Mouse (Mus musculus): ENCODE results near the gene Prss27.
A peak's percentile ranks its signal among the peaks of the same experiment; 100 is the strongest.

Gene Prss27

DNA sequence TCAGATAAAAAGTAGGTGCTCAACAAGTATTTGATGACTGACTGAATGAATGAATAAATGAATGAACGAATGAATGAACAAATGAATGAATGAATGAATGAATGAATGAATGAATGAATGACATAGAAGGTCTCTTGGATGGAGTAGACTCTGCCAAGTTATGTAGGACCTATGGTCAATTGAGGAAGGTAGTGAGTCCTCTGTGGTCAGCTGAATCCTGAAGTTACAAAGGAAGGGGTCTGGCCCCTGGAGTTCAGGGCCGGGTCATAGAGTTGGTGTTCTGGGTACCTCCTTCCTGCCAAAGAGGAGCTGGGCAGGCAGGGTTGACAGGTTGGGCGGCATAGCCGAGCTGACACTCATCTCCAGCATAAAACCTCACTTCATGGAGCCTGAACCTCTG is at the start of gene Prss27:
Gene Prss27, plus strand, starts transcription at position 301 of the 400 bp plus-strand sequence.
- no peak for DNase-seq

DNA sequence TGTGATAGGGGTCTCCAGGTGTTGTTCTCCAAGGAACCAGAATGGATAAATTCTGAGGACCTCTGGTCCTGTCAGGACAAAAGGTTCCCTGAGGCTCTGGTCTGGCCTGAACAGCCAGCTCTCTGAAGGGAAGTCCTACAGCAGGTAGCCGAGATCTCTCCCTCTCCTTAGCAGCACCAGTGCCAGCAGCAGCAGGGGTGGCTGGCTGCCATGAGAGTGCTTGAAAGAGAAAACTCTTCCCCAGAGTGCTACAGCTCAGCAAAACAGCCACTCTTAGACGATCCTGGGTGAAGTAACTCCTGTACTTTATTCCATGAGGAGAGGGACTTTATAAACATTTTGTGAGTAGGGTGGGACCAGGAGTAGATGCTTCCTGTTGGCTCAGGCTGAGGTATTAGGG is 48.1 kb upstream of the Prss27 start:
- DNase-seq: no peak

DNA sequence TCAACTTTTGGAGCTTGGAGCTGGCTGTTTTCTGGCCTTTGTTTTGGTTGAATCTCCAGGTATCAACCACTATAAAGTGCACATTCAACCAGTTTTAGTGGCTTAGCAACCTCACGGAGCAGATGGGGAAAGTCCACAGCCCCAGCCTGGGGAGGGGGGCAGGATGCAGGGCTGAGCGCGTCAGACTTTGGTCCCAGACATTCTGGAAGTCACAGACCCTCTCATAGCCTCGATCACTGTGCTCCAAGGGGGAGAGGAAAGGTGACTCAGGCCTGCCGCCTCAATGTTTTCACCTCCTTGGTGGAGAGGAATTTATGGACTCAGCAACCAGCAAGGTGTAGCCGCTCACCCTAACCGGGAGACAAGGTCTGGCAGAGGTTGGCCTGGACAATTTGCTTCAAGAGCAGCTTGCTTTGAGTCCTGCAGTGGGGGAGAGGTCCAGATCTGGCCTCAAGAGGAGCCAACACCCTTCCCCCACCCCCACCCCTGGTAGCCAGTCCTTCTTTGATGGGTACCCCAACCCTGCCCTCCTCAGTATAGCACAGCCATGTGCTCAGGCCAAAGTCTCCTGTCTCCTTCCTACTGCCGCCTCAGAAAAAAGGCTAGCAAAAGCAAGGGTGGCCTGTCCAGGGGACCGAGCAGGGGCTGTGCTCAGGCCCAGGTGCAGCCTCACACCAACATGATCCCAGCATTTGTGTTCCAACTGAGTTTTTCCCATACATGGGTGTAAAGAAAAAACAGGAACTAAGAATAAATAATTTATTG is 45.0 kb upstream of the Prss27 start:
- DNase-seq: peak; percentile 73 to 74

DNA sequence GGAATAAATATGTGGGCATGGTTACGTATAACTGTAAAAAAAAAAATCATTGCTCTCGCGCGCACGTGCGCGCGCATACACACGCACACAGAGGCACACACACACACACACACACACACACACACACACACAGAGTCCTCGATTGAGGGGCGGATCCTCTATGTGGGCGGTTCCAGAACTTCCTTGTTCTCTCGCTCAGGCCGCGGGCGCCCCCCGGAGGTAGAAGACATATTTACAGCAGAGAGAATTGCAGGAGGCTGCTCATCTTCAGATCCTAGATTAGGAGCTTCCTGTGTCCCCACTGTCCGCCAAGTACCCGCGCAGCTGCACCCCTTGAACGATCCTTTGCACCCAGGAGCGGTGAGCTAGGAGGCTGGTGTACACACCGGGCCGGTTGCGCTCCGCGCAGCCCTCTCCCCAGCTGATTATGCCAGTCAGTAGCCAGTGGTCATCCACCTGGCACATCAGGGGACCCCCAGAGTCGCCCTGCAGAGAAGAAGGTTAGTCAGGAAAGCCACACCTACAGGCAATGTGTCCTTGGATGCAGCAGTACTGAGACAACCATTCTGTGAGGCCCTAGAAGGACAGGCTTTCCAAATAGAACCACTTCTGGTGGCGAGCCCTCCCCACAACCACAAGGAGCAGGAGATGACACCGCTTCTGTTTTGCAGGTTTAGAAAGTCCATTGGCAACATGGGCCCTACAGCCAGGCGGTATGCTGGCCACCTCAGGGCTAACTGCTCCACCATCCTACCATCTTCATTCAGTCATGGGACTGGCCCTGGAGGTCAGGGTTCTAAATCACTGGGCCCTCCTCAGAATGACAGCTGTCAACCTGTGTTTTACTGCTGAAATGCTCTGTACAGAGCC is 44.1 kb upstream of the Prss27 start:
- DNase-seq: peak; percentile 87 to 96

DNA sequence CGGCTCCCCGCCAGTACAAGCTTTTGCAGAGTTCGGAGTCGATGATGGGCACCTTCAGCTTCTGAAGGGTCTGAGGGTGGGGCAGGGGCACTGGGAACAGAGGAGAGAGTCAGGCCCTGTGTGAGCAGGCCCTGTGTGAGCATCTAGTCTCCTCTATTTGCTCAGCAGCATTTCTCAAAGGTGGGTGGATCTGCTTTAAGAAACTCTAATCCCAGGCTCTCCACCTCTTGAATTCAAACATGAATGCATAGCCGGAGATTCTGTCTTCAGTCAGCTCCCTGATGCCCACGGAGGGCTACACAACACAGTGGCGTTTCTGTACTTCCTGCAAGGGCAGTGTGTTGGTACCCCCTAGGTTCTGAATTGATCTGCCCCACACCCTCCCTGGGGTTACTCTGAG is 43.3 kb upstream of the Prss27 start:
- DNase-seq: no peak

DNA sequence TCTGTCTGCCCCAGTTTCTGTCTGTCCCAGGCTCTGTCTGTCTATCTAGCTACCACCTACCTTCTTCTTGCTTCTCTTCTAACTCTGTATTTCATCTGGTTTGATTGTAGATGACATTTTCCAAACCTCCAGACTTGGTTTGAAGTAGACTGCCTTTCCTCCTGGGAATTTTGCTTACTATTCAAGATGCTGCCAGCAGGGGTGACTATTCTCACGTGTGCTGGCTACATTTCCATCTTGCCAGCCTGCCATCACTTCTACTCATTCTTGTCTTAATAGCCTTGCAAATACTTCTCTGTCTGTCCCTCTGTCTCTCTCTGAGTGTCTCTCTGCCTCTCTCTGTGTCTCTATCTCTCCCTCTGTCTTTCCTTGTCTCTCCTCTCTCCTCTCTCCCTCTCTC is 42.5 kb upstream of the Prss27 start:
- DNase-seq: no peak

DNA sequence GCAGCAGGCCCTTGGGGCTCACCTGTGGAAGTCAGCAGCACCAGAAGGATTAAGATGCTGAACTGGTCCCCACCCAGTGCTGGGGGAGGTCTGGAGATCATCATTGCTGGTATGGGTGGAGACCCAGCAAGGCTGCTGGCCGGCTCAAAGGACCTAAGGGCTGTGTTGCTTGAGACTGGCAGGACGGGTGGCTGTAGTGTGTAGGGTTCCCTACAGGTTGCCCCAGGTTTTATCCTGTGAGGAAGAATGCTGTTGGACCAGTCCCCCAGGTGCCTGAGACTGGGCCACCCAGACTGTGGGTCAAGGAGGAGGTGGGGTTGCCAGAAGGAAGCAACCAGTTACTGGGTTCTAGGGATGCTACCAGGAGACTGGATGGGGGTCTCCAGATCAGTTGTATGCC is 40.0 kb upstream of the Prss27 start, which contains the start of gene Prss22:
Gene Prss22, minus strand, starts transcription at position 200 of the 400 bp plus-strand sequence.
- no peak for DNase-seq

DNA sequence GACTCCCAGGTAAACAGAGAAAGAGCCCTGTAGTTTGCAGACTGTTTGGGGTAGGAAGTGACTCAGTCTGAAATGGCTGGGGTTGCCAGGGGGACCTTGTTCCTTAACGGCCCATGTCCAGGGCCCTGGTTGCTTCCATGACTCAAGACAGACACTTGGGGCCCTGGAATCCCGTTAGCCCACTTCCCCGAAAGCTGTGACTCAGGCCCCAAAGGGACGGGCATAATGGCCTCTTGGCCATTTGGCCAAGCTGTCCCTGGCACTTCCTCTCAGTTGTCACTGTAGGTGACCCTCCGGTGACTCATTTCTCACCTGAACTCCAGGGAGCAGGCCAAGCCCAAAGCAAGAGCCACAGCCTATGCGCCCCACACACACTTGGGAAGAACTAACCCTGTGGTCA is 39.6 kb upstream of the Prss27 start:
- no peak for DNase-seq

DNA sequence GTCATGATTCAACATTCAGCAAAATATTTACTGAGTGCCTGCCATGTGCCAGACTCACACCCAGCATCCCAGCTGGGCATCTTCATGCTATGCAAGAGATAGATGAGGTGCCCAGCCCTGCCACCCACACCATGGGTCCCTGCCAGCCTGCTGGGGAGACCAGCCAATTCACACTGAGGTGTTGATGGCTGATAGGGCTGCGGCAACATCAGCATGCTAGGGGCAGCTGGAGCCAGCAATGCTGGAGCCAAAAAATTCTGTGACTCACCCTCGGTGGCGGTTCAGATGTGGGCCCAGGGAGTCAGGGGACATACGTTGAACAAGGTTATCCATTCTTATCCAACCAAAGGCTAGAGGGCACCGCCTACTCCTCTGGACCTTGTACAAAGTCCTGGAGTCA is 37.5 kb upstream of the Prss27 start:
- DNase-seq: no peak

DNA sequence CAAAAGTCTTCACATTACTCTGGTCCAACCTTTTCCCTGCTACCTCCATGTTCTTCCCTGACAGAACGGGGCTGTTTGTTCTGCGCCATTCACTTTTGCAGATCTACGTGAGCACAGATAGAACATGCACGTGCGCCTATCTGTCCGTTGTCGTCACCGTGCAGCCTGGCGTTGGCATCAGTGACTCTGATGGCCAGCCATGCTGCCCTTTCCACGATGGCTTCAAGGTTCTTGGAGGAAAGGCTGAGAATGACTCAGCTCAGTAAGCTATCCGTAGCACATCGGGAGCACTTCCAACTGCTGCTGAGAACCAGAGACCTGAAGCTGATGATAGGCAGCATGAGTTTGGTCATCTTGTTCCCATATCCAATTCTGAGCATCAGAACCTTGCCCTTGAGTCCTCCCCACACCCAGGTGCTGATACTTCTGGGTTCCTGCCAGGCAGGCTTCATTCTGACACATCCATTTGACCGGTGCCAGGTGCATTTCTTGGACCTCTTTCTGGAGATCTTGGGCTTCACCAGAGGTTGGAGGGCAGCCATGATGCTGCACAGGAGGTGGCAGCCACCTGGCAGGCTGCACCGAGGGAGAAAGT is 33.8 kb upstream of the Prss27 start:
- DNase-seq: no peak

DNA sequence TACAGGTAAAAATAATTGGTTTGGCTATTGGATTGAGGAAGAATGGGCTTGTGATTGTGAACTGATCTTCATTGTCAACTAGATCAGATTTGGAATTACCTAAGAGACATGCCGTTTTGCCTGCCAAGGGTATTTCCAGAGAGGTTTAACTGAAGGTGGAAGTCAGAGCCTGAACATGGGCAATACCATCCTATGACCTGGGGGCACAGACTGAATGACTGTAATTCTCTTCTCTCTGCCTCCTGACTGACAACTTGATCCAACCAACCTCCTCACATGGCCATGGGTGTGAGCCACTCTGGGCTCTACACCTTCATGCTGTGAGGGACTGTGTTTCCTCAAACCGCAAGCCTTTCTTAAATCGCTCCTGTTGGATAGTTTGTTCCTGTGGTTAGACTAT is 32.9 kb upstream of the Prss27 start:
- DNase-seq: no peak

DNA sequence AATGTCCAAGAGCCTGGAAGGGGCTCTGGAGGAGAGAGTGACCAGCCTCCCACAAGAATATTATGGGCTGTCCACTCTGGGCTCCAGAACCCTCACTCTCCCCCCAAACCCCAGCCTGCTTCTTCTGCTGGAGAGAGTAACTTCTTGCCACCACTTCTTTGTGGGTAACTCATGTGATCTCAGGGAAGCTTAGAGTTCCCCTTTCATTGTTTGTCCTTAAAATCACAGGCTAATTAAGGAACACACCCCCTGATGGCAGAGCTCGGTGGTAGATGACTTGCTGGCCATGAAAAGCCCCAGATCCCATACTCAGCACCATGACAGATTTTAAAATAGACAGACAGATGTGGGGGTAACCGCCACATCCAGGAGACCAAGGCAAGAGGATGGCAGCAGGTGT is 31.0 kb upstream of the Prss27 start:
- no peak for DNase-seq

DNA sequence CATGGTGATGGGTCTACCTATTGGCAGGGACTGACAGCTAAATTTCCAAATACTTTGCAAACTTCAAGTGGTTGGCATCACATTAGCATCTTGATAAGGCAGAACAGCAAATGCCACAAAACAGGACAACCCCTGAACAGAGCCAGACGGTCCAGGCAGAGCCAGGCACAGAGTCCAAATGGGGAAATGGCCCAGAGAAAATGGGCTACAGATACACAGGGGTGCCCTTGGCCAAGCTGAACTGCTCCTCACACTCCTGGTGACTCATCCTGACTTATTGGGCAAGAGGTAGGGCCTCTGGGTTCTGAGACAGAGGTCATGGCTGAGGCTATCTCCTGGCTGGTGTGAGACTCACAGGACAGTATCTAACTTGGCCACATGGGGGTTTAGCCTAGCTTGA is 30.6 kb upstream of the Prss27 start:
- no peak for DNase-seq

DNA sequence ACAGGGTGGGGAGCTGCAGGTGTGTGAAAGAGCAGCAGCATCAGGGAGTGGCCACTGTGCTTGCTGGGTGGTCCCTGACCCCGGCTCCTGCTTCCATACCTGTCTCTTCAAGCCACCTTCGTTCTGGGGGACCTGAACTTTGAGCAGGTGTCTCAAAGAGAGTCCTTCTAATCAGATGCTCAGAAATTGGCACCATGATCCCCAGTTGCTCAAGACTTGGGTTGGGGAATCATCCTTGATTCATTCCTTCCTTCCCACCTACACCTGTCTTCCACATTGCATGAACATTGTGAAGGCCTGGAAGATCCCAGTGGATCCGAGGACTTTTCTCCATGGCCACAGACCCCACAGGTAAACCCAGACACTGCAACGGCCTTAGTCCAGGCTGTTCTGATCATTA is 29.8 kb upstream of the Prss27 start:
- DNase-seq: no peak

DNA sequence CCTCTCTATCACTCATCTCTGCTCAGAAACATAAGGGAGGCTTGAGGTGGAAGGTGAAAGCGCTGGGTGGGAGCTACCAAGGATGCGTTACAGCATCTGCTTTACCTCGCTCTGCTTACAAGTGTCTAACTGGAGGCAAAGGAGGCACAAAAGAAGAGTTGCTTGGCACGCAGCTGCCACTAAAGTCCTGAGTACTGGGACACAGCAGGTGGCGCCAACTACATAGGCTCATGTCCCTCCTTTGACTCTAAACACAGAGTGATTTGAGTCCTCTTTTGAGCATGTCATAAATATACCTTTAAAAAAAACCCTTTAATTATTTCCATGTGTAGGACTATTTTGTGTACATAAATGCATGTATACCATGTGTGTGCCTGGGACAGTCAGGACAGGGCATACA is 28.3 kb upstream of the Prss27 start:
- no peak for DNase-seq

DNA sequence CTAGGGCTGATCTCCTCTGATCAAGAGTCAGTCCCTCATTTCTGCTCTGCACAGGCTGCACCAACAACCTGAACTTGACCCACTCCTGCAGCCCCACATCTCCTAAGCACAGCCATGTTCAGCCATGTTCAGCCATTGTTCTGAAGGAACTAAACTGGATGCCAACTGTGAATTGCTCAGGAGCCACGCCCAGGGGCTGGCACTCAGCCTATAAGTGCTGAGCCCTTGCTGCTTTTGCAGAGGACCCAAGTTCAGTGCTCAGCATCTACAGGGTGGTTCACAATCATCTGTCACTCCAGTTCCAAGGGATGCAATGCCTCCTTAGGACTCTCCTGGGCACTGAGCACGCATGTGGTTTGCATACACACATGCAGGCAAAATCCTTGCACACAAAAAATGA is 25.0 kb upstream of the Prss27 start:
- no peak for DNase-seq

DNA sequence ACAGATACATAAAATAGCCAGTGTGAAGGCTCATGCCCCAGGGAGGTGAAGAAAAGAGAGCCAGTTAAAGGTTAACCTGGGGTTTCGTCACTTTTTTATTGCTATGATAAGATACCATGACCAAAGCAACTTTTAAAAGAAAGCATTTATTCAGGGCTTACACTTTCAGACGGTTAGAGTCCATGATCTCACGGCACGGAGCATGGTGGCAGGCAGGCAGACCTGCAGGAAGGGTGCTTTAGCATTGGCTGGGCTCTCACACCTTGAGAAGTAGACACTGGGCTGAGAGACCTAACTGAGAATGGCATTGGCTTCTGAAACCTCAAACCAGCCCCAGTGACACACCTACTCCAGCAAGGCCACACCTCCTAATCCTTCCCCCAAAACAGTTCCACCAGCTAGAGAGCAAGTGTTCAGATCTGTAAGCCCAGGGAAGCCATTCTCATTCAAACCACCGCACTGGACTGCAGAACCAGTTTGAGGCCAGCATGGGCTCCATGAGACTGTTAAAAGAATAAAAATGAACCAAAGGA is 23.4 kb upstream of the Prss27 start:
- no peak for DNase-seq

DNA sequence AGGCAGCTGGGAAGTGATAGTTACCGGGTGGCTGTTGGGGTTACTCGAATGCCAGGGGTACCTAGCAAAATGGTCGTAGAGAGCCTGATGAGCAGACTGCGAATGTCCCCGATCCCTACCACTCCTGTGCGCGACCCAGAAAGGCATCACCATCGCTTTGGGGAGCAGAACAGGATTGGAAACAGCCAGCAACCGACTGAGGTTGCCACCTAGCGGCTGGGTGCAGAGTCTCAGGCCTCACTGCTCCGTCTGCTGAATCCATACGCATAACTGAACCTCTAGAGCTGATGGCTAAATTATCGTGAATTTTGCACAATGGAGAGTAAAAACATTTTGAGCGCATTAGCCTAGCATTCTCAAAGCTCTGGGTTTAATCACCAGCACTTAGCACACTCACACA is 22.2 kb upstream of the Prss27 start:
- DNase-seq: peak in 1 of 2 experiments; percentile 26

DNA sequence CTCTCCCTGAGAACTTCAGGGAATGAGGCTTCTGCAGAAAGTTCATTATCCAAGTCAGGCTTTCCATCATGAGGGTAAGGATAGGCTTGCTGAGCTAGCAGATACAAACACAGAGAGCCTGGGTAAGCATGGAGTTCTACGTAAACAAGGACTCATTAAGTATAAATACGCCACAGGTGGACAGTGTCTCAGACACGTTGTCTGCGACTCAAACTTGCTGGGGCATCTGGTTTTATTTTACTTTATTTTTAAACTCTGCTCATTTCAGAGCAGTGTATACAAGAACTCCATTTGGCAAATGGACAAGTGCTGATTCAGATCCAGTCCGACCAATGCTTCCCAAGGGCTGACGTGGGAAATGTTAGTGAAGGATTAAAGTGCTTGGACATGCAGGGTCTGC is 17.2 kb upstream of the Prss27 start:
- no peak for DNase-seq

DNA sequence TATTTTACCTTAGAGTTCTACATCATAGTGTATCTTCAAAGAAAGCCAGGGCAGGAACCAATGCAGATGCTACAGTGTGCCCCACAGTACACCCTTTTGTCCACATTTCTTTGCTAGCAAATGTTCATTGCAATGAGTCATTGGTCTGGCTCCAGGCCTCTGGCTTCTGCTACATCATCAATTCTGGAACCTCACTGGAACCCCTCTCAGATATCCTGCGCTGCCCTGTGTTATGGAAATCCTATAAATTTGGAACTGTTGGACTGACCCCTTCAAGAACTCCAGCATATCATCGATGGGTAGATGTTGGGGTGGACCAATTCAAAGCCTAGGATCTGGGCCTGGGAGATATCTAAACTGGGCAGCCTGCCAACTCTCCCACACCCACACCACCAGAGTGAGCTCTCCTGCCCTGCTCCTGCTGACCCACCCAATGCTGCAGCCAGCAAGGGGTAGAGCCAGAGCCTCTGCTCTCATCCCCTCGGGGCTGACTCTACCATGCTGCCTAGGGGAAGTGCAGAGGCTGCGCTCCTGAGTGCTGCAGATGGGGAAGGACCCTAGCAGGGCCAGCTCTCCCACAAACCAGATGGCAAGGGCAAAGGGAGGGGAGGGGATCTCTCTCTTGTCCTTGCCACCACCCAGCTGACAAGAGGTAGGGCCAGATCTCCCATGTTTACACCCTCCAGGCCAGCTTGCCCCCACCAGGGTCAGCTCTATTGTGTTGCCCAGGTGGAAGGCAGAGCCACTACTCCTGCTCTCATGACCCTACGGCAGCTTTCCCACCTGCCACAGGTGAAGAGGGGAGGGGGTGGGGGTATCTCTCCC is 16.4 kb upstream of the Prss27 start:
- DNase-seq: no peak

DNA sequence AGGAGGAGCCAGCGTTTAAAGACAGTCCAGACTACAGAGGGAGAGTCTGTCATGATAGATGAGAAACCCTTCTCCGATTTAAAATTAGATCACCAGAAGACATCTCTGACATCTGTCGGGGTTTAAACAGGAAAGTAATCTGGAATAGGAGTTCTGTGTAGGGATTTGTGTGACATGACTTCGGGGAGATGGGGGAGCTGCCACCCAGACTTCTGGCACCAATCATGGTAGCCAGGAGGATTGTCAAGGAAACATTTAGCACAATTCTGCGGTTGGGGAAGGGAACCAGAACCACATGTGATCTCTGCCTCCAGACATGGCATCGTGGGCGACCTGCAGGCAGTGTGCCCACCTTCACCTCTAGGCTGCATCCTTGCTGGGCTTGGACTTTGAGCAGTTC is 8.5 kb upstream of the Prss27 start:
- DNase-seq: no peak

DNA sequence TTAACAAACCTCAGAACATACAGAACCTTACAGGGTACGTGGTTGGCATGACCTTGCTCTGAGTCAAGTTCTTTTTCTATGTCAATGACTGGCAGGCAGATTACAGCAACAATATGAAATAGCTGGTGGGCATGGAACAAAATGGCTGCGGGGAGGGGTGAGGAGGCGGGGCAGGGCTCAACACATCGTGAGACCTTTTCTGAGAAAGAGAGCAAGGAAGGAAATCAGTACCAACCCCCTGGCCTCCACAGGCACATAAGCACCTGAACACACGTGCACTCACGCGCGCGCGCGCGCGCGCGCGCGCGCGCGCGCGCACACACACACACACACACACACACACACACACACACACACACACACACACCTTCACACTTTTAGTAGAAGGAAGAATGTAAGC is 7.4 kb upstream of the Prss27 start:
- DNase-seq: no peak

DNA sequence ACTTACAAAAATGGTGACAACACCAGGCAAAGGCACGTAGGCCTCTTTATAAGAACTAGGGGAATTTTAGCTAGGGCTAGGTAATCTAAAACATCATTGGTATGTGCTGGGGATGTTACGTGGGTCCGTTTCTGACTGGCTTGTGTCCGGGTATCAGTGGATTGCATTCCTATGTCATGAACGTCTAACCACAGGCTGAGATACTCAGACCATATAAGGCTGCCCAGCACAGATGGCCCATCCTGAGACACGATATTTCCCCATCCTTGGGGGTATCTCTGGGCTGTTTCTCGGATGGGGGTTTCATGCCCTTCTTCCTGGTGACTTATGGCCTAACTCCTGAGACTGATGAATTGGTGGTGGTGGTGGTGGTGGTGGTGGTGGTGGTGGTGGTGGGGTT is 2.9 kb upstream of the Prss27 start:
- no peak for DNase-seq

Data from kidney, adult 8-10 months (tissue).